Mouse (Mus musculus) MEL (cell line): ENCODE data around the gene Stk10. TPM values are rescaled to one million over a fixed set of nuclear protein-coding genes. Genes with fewer than 3 reads are reported as not detected.
A peak's percentile ranks its signal among the peaks of the same experiment; 100 is the strongest.

Experiments
- DNase-seq: peaks from one replicate; pipeline ENCODE4 v3.0.0; 2011; ENCODE audit warnings: low read depth, low spot score
- H3K27ac ChIP-seq: 2 replicates; pipeline ENCODE4 v1.5.1; 2012; ENCODE audit warnings: low read depth, mild to moderate bottlenecking, control low read depth, low read length, moderate library complexity; ENCODE audit not compliant: control insufficient read depth
- H3K27me3 ChIP-seq, 2 experiments: fragments of 150-350 bp in 1 of 2; sonication (generic) in 1 of 2; 2 replicates each; pipeline ENCODE4 v1.6.1; 2012; ENCODE audit warnings: low read length in 2 of 2, mild to moderate bottlenecking in 2 of 2, improper control_type of control experiment in 1 of 2, moderate library complexity in 1 of 2; ENCODE audit not compliant: insufficient read depth in 2 of 2, control insufficient read depth in 1 of 2
- H3K36me3 ChIP-seq, 2 experiments: 2 replicates each; pipeline ENCODE4 v1.6.1; 2012 to 2014; ENCODE audit warnings: low read length in 2 of 2, improper control_type of control experiment in 1 of 2, inconsistent platforms in 1 of 2, mild to moderate bottlenecking in 1 of 2; ENCODE audit not compliant: insufficient read depth in 2 of 2, control insufficient read depth in 1 of 2
- H3K4me1 ChIP-seq, 2 experiments: fragments of 150-350 bp in 1 of 2; sonication (generic) in 1 of 2; 2 replicates each; pipeline ENCODE4 v1.6.1; 2012; ENCODE audit warnings: low read length in 2 of 2, improper control_type of control experiment in 1 of 2, mild to moderate bottlenecking in 1 of 2; ENCODE audit not compliant: insufficient read depth in 2 of 2, control insufficient read depth in 1 of 2
- H3K4me3 ChIP-seq, 2 experiments: fragments of 150-350 bp in 1 of 2; sonication (generic) in 1 of 2; 2 replicates each; pipeline ENCODE4 v1.5.1; 2012; ENCODE audit warnings: low read depth in 2 of 2, low read length in 2 of 2, mild to moderate bottlenecking in 2 of 2, moderate library complexity in 2 of 2, control low read depth in 1 of 2, improper control_type of control experiment in 1 of 2; ENCODE audit not compliant: control insufficient read depth in 1 of 2, insufficient read depth in 1 of 2
- H3K79me2 ChIP-seq: 2 replicates; pipeline ENCODE4 v1.6.1; 2012; ENCODE audit warnings: mild to moderate bottlenecking, low read length, moderate library complexity; ENCODE audit not compliant: control insufficient read depth, poor library complexity, insufficient read depth
- H3K9ac ChIP-seq: 2 replicates; pipeline ENCODE4 v1.6.1; 2012; ENCODE audit warnings: low read depth, mild to moderate bottlenecking, control low read depth, low read length, moderate library complexity; ENCODE audit not compliant: control insufficient read depth, poor library complexity, severe bottlenecking
- H3K9me3 ChIP-seq: fragments of 150-350 bp; sonication (generic); replicated peaks from 2 replicates; pipeline ENCODE4 v1.6.1; 2012; ENCODE audit warnings: mild to moderate bottlenecking, low read length, improper control_type of control experiment, moderate library complexity; ENCODE audit not compliant: insufficient read depth
- CTCF ChIP-seq, 3 experiments: IDR thresholded peaks in 2 of 3; conservative IDR thresholded peaks in 1 of 3; 2 replicates each; pipeline ENCODE4 v1.5.1; 2011 to 2012; ENCODE audit warnings: low read length in 3 of 3, low read depth in 2 of 3, mild to moderate bottlenecking in 2 of 3, improper control_type of control experiment in 1 of 3, inconsistent platforms in 1 of 3, mixed read lengths in 1 of 3, moderate library complexity in 1 of 3; ENCODE audit not compliant: control insufficient read depth in 1 of 3, insufficient read depth in 1 of 3, poor library complexity in 1 of 3, severe bottlenecking in 1 of 3
- ELF1 ChIP-seq: IDR thresholded peaks from 2 replicates; pipeline ENCODE4 v1.6.1; 2014; ENCODE audit warnings: low read depth, mild to moderate bottlenecking, inconsistent platforms, low read length, improper control_type of control experiment, moderate library complexity
- EP300 ChIP-seq, 2 experiments: IDR thresholded peaks; 2 replicates each; pipeline ENCODE4 v1.6.1; 2011; ENCODE audit warnings: improper control_type of control experiment in 2 of 2, low read length in 2 of 2, low read depth in 1 of 2, mild to moderate bottlenecking in 1 of 2
- ETS1 ChIP-seq: IDR thresholded peaks from 2 replicates; pipeline ENCODE4 v1.6.1; 2012; ENCODE audit warnings: low read depth, mild to moderate bottlenecking, inconsistent platforms, low read length, improper control_type of control experiment, moderate library complexity
- GATA1 ChIP-seq: IDR thresholded peaks from 2 replicates; pipeline ENCODE4 v1.6.1; 2011; ENCODE audit warnings: low read depth, low read length, improper control_type of control experiment
- KAT2A ChIP-seq: conservative IDR thresholded peaks from 2 replicates; pipeline ENCODE4 v1.6.1; 2012; ENCODE audit warnings: low read depth, low read length, improper control_type of control experiment, inconsistent platforms
- MAFK ChIP-seq: IDR thresholded peaks from 2 replicates; pipeline ENCODE4 v1.6.1; 2011; ENCODE audit warnings: low read depth, mild to moderate bottlenecking, low read length, improper control_type of control experiment, borderline replicate concordance
- MAX ChIP-seq: IDR thresholded peaks from 2 replicates; pipeline ENCODE4 v1.6.1; 2011; ENCODE audit warnings: low read length, improper control_type of control experiment
- MAZ ChIP-seq: IDR thresholded peaks from 2 replicates; pipeline ENCODE4 v1.6.1; 2012; ENCODE audit warnings: low read depth, mild to moderate bottlenecking, inconsistent platforms, low read length, improper control_type of control experiment
- MEF2A ChIP-seq: IDR thresholded peaks from 2 replicates; pipeline ENCODE4 v1.6.1; 2014; ENCODE audit warnings: low read depth, mild to moderate bottlenecking, inconsistent platforms, low read length, improper control_type of control experiment; ENCODE audit not compliant: poor library complexity, insufficient replicate concordance, severe bottlenecking; ENCODE audit errors: extremely low read depth
- MXI1 ChIP-seq: IDR thresholded peaks from 2 replicates; pipeline ENCODE4 v1.6.1; 2011; ENCODE audit warnings: mild to moderate bottlenecking, low read depth, low read length, improper control_type of control experiment
- MYC ChIP-seq: IDR thresholded peaks from 2 replicates; pipeline ENCODE4 v1.6.1; 2011; ENCODE audit warnings: low read depth, mild to moderate bottlenecking, low read length, improper control_type of control experiment, moderate library complexity
- POLR2A ChIP-seq, 2 experiments: IDR thresholded peaks; 2 replicates each; pipeline ENCODE4 v1.6.1; 2011 to 2012; ENCODE audit warnings: low read length in 2 of 2, mild to moderate bottlenecking in 2 of 2, control low read depth in 1 of 2, improper control_type of control experiment in 1 of 2, low read depth in 1 of 2, moderate library complexity in 1 of 2; ENCODE audit not compliant: control insufficient read depth in 1 of 2, insufficient read depth in 1 of 2, poor library complexity in 1 of 2
- POLR2AphosphoS2 ChIP-seq: IDR thresholded peaks from 2 replicates; pipeline ENCODE4 v1.6.1; 2011; ENCODE audit warnings: low read length, improper control_type of control experiment
- RAD21 ChIP-seq: IDR thresholded peaks from 2 replicates; pipeline ENCODE4 v1.6.1; 2011; ENCODE audit warnings: mild to moderate bottlenecking, low read depth, low read length, improper control_type of control experiment
- RCOR1 ChIP-seq: IDR thresholded peaks from 2 replicates; pipeline ENCODE4 v1.6.1; 2012; ENCODE audit warnings: low read depth, mild to moderate bottlenecking, inconsistent platforms, low read length, improper control_type of control experiment
- SIN3A ChIP-seq: IDR thresholded peaks from 2 replicates; pipeline ENCODE4 v1.6.1; 2012; ENCODE audit warnings: low read length, improper control_type of control experiment, inconsistent platforms
- TAL1 ChIP-seq: IDR thresholded peaks from 2 replicates; pipeline ENCODE4 v1.6.1; 2012; ENCODE audit warnings: mild to moderate bottlenecking, inconsistent platforms, low read length, moderate library complexity, mixed read lengths
- TCF12 ChIP-seq: IDR thresholded peaks from 2 replicates; pipeline ENCODE4 v1.6.1; 2014; ENCODE audit warnings: low read depth, mild to moderate bottlenecking, inconsistent platforms, low read length, improper control_type of control experiment, moderate library complexity
- ZKSCAN1 ChIP-seq: IDR thresholded peaks from 2 replicates; pipeline ENCODE4 v1.6.1; 2012; ENCODE audit warnings: low read depth, mild to moderate bottlenecking, inconsistent platforms, low read length, improper control_type of control experiment, moderate library complexity
- ZNF384 ChIP-seq: IDR thresholded peaks from 2 replicates; pipeline ENCODE4 v1.6.1; 2012; ENCODE audit warnings: low read depth, mild to moderate bottlenecking, inconsistent platforms, low read length, improper control_type of control experiment
- polyA plus RNA-seq, 2 experiments: library from polyadenylated mRNA; stranded (reverse) in 1 of 2; unstranded in 1 of 2; fragments of >175 nt in 1 of 2; fragments of >200 nt in 1 of 2; gene quantifications; 2 replicates each; pipeline versions ENCODE4 v1.2.1 to v1.2.4; 2012; ENCODE audit warnings: low replicate concordance in 2 of 2, low read depth in 1 of 2; ENCODE audit not compliant: insufficient read length in 2 of 2, insufficient read depth in 1 of 2, missing spikeins in 1 of 2
- total RNA-seq: library from RNA; depleted of rRNA; stranded (reverse); fragments of 300-350 nt; gene quantifications from 2 replicates; pipeline ENCODE4 v1.2.3, GENCODE M21; 2012

Stk10 gene
- total and polyA plus RNA-seq, 3 experiments: 10.8 to 14.4 TPM; not detected in 1

- peaks cover 25 to 33% of the 10 kb centered on the region in 2 experiments for H3K4me1 ChIP-seq
- peak; percentile 88 for DNase-seq
- H3K9me3 ChIP-seq: no peaks in the 10 kb centered on the region
- peaks cover 2% of the 10 kb centered on the region; the same call in 1 of the 2 replicates for H3K79me2 ChIP-seq
- peak overlapping the region; percentile 68 for H3K27ac ChIP-seq
- no peak overlapping the region for H3K4me3 ChIP-seq
- peaks cover 0 to 55% of the 10 kb centered on the region in 2 experiments; a peak in 2 of 4 replicates for H3K36me3 ChIP-seq
- no peak for TF ChIP-seq RAD21
- TF ChIP-seq TCF12: peak; percentile 60
- TF ChIP-seq MEF2A: no peak
- TF ChIP-seq MAZ: no peak
- peak; percentile 60 to 75 for TF ChIP-seq EP300 (IDR thresholded peaks at IDR 0.05; ENCODE audit: low read depth in 1 of 2, low read length in 2 of 2)
- peak; percentile 25; the same call in 1 of the 2 replicates for TF ChIP-seq ETS1
- TF ChIP-seq ELF1: peak; percentile 67
- TF ChIP-seq SIN3A: peak; percentile 83; the same call in 1 of the 2 replicates
- TF ChIP-seq ZNF384: peak; percentile 25; the same call in 1 of the 2 replicates
- peak; percentile 42 for TF ChIP-seq GATA1
- no peak for TF ChIP-seq MAFK
- TF ChIP-seq KAT2A: no peak
- 0 out of 2 replicates have a peak, but pooled peaks have one; percentile 20 for TF ChIP-seq RCOR1
- no peak for TF ChIP-seq ZKSCAN1
- TF ChIP-seq MXI1: peak; percentile 98
- TF ChIP-seq POLR2A (IDR thresholded peaks at IDR 0.05; ENCODE audit: control insufficient read depth in 1 of 2, insufficient read depth in 1 of 2, low read depth in 1 of 2, low read length in 2 of 2, poor library complexity in 1 of 2): no peak
- TF ChIP-seq MAX: peak; percentile 81
- no peak for TF ChIP-seq POLR2AphosphoS2
- no peak for TF ChIP-seq CTCF (IDR thresholded peaks at IDR 0.05 in 2 of 3, conservative IDR thresholded peaks at IDR 0.05 in 1 of 3; ENCODE audit: control insufficient read depth in 1 of 3, insufficient read depth in 1 of 3, low read depth in 2 of 3, low read length in 3 of 3, poor library complexity in 1 of 3, severe bottlenecking in 1 of 3)
- TF ChIP-seq MYC: peak; percentile 75; the same call in 1 of the 2 replicates
- peak; percentile 8; the same call in 1 of the 2 replicates for TF ChIP-seq TAL1
- H3K27me3 ChIP-seq: no peaks in the 10 kb centered on the region
- H3K9ac ChIP-seq: peak overlapping the region; percentile 23
Measured at GRCm38 (mm10) chr11:32488808-32489670, 44.1 kb upstream of the Stk10 start.
